Mouse (Mus musculus) T-helper 2 cell (primary cell): ENCODE measurements at regions not wholly inside any gene's neighbourhood (a gene's known extent, or its start where the extent isn't known, plus 50 kb on each side); places are given as distances from the start of the nearest gene placed in this dataset.
"Not testable (repeated sequence)": the region's sequence is repeated elsewhere in the genome, so short reads cannot be mapped to it uniquely, and the experiment has no call there.

Experiments used
- in situ Hi-C: fragments of 300-600 bp; cut with MboI, MseI; formaldehyde crosslinking; loops from one replicate; pipeline ENCODE4 v1.15.1; 2025; ENCODE audit warnings: high pct_unique_total_duplicates

- in situ Hi-C loops = no loop called here
Measured at GRCm38 (mm10) chr2:94772801-94773200, 334.9 kb upstream of the Api5 start.

DNA sequence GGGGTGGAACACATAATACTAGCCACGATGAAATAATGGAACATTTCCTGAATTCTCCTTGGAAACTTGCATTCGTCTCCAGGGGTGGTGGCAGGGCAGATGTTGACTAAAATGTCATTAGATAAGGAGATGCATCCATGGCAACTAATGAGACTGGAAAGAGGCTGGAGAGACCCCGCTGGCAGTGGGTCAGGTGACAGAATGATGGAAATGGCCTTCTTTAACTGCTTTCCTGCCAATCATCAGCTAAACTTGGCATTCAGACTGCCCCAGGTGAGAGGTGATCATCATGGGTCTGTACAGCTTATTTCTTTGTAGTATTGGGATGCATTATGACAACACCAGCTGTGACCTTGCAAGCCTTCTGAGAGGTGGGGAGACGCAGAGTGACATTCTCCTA, 334.3 kb upstream of the Api5 start:
- in situ Hi-C loops = no loop called here

DNA sequence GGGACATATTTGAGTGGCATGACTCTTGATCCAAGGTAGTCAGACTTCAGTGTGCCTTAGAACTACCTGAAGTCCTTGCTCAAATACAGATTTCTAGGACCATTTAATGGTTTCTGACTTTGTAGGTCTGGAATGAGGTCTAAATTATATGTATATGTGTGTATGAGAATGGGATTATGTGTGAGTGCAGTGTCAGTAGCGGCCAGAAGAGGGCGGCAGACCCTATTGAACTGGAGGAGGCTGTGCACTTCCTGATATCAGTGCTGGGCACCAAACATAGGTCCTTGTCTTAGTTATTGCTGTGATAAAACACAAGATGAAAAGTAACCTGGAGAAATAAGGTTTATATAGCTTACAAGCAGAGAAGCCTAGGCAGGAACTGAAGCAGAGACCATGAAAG, 328.6 kb upstream of the Api5 start:
- in situ Hi-C loops = no loop called here

- in situ Hi-C loops = no loop called here
Measured at GRCm38 (mm10) chr2:94764852-94765435, 327.0 kb upstream of the Api5 start.

- in situ Hi-C loops = no loop called here
Measured at GRCm38 (mm10) chr2:94764451-94764850, 326.5 kb upstream of the Api5 start.

GRCm38 (mm10) chr2:94748161-94748711, 310.3 kb upstream of the Api5 start:
- in situ Hi-C loops = loop anchor here (10.0 kb wide), 1 partner anchor 843 kb away; no protein-coding TSS in a partner anchor

DNA sequence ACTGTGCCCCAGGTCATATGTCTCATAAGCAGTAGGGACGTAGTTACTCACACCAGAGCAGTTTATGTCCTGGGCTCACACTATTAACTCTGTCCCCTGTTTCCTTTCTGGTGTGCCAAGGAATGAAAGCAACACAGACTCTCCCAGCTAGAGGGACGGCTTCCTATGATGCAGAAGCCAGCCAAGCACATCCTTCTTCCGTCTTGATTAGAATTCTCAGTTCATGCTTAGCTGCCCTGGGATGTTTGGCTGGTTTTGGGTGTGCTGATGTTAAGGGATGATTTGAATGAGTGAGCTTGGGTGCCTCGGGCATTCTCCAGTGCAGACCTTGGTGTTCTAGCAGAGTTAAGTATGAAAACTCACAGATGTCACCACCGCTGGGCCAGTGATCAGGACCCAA, 291.9 kb upstream of the Api5 start:
- in situ Hi-C loops = no loop called here

GRCm38 (mm10) chr2:94699383-94699782, 261.4 kb upstream of the Api5 start:
- in situ Hi-C loops = no loop called here

GRCm38 (mm10) chr2:94695212-94695611, 257.3 kb upstream of the Api5 start:
- in situ Hi-C loops = no loop called here

DNA sequence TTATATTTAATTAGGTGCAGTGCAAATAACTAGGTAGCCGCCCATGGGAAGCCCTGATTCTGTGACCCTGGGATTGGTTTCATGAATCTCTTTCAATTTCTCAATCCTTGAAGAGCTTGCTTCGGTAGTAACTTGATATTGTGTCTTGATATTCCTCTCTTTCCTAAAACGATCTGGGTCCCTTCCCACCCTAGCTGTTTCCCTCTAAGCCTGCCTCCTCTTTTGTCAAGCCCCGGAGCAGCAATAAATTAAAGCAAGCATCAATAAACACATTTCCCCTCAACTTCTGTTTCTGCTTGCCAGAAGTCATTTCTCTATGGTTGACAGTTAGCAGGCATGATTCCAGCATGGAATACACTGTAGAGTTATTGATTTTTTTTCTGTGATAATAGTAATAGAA, 252.6 kb upstream of the Api5 start:
- in situ Hi-C loops = no loop called here

DNA sequence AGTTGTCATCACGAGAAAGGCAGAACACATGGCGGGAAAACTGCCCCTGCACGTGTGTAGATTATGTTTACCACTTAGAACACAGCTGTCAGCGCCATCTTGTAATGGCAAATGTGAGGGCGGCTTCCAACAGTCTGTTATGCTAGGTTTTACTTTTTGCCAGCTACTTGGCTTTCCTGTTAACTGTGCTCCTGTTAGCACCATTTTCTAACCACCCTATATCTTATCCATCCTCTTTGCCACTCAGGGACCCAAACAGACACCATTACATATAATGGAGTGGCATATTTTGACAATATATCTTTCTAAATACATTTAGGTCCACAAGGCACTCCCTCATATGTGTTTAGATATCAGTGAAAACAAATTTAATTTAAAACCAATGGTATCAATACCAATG, 247.7 kb upstream of the Api5 start:
- in situ Hi-C loops = not testable (repeated sequence)

GRCm38 (mm10) chr2:94680096-94680765, 242.3 kb upstream of the Api5 start:
- in situ Hi-C loops = no loop called here

DNA sequence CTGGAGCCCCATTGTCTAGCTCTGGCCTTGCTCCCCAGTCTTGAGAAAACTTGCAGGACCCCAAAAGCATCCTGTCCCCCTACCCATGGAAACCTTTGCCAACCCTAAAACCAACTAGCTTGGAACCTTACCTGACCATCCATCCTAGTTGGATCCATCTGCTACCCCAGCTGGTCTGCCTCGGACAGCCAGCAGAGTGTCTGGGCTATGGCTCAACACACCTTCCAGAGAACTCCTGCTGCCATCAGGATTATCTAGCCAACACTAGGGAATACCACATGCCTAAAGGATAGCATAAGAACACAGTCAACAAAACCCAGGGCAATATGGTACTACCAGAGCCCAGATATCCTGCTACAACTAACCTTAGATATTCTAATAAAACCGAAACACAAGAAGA, 227.9 kb upstream of the Api5 start:
- in situ Hi-C loops = no loop called here

GRCm38 (mm10) chr2:94658426-94658825, 220.5 kb upstream of the Api5 start:
- in situ Hi-C loops = no loop called here
